Comparison of ENCODE assay signal across 14 mouse cellular contexts in genomic region chr3:94918845-94919244, GRCm38 (mm10).
"Had no signal": no experiment of that assay in that cellular context is flagged by ENCODE, and none has a peak within 500 bp of the region (broad histone marks: within the 10 kb centered on the region; RNA-seq: fewer than 3 reads in every experiment).

No protein-coding gene starts in this region.

- H3K4me3 ChIP-seq: kidney, embryonic 15.5 days; left cerebral cortex, adult 2 months; liver, embryonic 15.5 days; megakaryocyte, embryonic 14.5 days; midbrain, embryonic 10.5 days; midbrain, embryonic 13.5 days had no signal

- H3K27me3 ChIP-seq: kidney, embryonic 15.5 days; midbrain, embryonic 13.5 days had no signal

- H3K4me2 ChIP-seq: midbrain, embryonic 13.5 days had no signal

- ATAC-seq: inflammation-experienced regulatory T-cells, adult 6 months; midbrain, embryonic 13.5 days; midbrain, embryonic 16.5 days had no signal

- H3K9ac ChIP-seq: kidney, embryonic 15.5 days; liver, embryonic 15.5 days; midbrain, embryonic 13.5 days had no signal

- H3K36me3 ChIP-seq: kidney, embryonic 15.5 days; liver, embryonic 15.5 days; midbrain, embryonic 10.5 days; midbrain, embryonic 13.5 days had no signal

- DNase-seq: kidney, postnatal 14 days; layer of hippocampus, postnatal 36 days; lung, postnatal 10 days; lung, postnatal 36 days; thymus, adult 18-20 months; thymus, postnatal 36 days had no signal

- H3K9me3 ChIP-seq: kidney, embryonic 15.5 days; liver, embryonic 15.5 days; megakaryocyte, embryonic 14.5 days; midbrain, embryonic 10.5 days; midbrain, embryonic 13.5 days had no signal

- H3K27ac ChIP-seq: left cerebral cortex, adult 2 months; midbrain, embryonic 13.5 days had no signal
